Mouse (Mus musculus) cortical plate, adult 2 months (tissue): ENCODE data around the gene Srpk2.

ENCODE experiments used
- CTCF ChIP-seq: fragments of 200-500 bp; IDR thresholded peaks from 2 replicates; pipeline ENCODE4 v1.5.1; 2011; ENCODE audit warnings: mild to moderate bottlenecking, control low read depth, low read length; ENCODE audit not compliant: insufficient read depth; ENCODE audit errors: extremely low read depth
- POLR2A ChIP-seq: fragments of 200-500 bp; IDR thresholded peaks from 2 replicates; pipeline ENCODE4 v1.6.1; 2011; ENCODE audit warnings: mild to moderate bottlenecking, low read length, control low read depth; ENCODE audit not compliant: insufficient read depth; ENCODE audit errors: extremely low read depth

- no peak for TF ChIP-seq POLR2A
- no peak for TF ChIP-seq CTCF
Observed at GRCm38 (mm10) chr5:23721956-23722355, 37.5 kb upstream of the Srpk2 start.
